Mouse (Mus musculus): ENCODE measurements around the gene Usp31. TPM values are rescaled to one million over a fixed set of nuclear protein-coding genes. Genes with fewer than 3 reads are reported as not detected.

The Usp31 gene
- polyA plus RNA-seq, 1 experiment from 2014 or later: 4.2 TPM

GRCm38 (mm10) chr7:121594623-121595022 is 112.4 kb downstream of the Usp31 start:
- H3K36me3 ChIP-seq (ENCODE audit: control insufficient read depth, insufficient read depth, low read length): no peaks in the 10 kb centered on the region
- ATAC-seq (ENCODE audit: low FRiP score) (no peak), DNase-seq (ENCODE audit: low spot score, missing footprints) (no peak)
- H3K27ac ChIP-seq (ENCODE audit: low read depth, low read length): no peak overlapping the region
- H3K9me3 ChIP-seq (ENCODE audit: control insufficient read depth, low read length): no peaks in the 10 kb centered on the region
- no peak overlapping the region for H3K4me3 ChIP-seq (ENCODE audit: low read depth, low read length)
- no peak overlapping the region for H3K4me2 ChIP-seq
- no peaks in the 10 kb centered on the region for H3K27me3 ChIP-seq (ENCODE audit: control insufficient read depth, insufficient read depth, low read length)
- no peak overlapping the region for H3K9ac ChIP-seq (ENCODE audit: low read length)
- no peaks in the 10 kb centered on the region for H3K4me1 ChIP-seq (ENCODE audit: control insufficient read depth, insufficient read depth, low read length)
- WGBS: 95% methylated on average over 1 of the region's 1 CpGs

Other genes starting within 250 kb of the Usp31 start
- gene Scnn1g, start 27.2 kb upstream of the Usp31 start, polyA plus RNA-seq (2014; fragmentation: Nextera tagmentation; extraction: Ambion mirVana): not detected in 2 replicates
- not detected in 2 replicates for gene Scnn1b, start 157.8 kb upstream of the Usp31 start, polyA plus RNA-seq (2014; fragmentation: Nextera tagmentation; extraction: Ambion mirVana)